Mouse (Mus musculus) CD4-positive helper T cell, adult 2 months (primary cell): ENCODE results near the gene 9030624G23Rik.
"Not testable (repeated sequence)": the region's sequence is repeated elsewhere in the genome, so short reads cannot be mapped to it uniquely, and the experiment has no call there.

Experiments
- DNase-seq: peaks from one replicate; pipeline ENCODE4 v3.0.0-alpha.2; 2012; ENCODE audit warnings: low read depth, missing footprints, low spot score

Gene 9030624G23Rik

DNA sequence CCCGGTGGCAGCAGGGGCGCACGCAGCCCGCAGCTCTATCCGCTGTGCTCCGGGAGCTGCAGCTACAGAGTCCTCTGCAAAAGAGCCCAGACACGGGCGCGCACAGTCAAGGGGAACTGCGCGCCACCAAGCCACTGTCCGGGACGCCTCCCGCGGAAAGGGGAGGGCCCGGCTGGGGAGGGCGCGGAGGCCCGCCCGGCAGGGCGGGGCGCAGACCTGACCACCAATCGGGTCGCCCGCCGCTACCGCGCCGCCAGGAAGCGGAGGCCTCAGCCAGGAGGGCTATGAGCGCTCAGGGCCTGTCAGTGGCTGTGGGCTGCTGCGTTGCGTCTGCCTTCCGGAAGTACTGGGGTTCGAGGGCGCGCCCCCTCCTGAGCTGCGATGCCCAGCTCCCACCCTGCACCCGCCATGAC, at the start of gene 9030624G23Rik:
9030624G23Rik (minus strand) TSS at position 139 of the 413 bp plus-strand sequence.
- peak; percentile 1 for DNase-seq

DNA sequence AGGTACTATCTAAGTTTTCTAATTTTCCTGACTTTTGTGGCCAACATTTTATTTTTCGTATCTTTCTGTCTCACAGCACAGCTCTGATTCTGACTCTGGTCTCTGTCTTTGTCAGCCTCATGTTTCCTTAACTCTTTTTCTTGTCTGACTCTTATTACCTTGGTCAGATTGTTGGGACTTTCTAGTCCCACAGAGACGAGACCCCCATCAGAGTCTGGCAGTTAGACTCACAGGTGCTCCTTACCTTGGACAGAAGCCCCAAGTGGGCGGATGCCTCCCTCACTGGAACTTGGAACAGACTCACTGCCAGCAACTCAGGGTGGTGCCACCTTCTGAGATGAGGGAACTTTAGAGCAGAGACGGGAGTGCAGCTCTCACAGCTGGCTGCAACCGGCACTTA, 13.9 kb downstream of the 9030624G23Rik start:
- not testable (repeated sequence) for DNase-seq
